39 mouse cellular contexts compared by ENCODE assay signal in genomic region chr3:107636236-107636635, GRCm38 (mm10). TPM values are rescaled to one million over a fixed set of nuclear protein-coding genes. Genes with fewer than 3 reads are reported as not detected.
"Had no signal": no experiment of that assay in that cellular context is flagged by ENCODE, and none has a peak within 500 bp of the region (broad histone marks: within the 10 kb centered on the region; RNA-seq: fewer than 3 reads in every experiment).

No protein-coding gene starts in this region.

- H3K4me1 ChIP-seq: embryonic facial prominence, embryonic 12.5 days; embryonic facial prominence, embryonic 13.5 days; embryonic facial prominence, embryonic 15.5 days had no signal

- H3K36me3 ChIP-seq: embryonic facial prominence, embryonic 10.5 days; embryonic facial prominence, embryonic 12.5 days; embryonic facial prominence, embryonic 13.5 days; embryonic facial prominence, embryonic 15.5 days; forebrain, embryonic 10.5 days; forebrain, embryonic 12.5 days; forebrain, embryonic 15.5 days had no signal

- H3K4me2 ChIP-seq: embryonic facial prominence, embryonic 12.5 days; embryonic facial prominence, embryonic 13.5 days; embryonic facial prominence, embryonic 15.5 days; forebrain, embryonic 12.5 days; forebrain, embryonic 13.5 days; forebrain, embryonic 15.5 days had no signal

- H3K9ac ChIP-seq: embryonic facial prominence, embryonic 12.5 days; embryonic facial prominence, embryonic 13.5 days; embryonic facial prominence, embryonic 15.5 days; forebrain, embryonic 12.5 days; forebrain, embryonic 13.5 days; forebrain, embryonic 15.5 days; forebrain, postnatal 0 days had no signal

- H3K27me3 ChIP-seq: embryonic facial prominence, embryonic 12.5 days; embryonic facial prominence, embryonic 13.5 days; embryonic facial prominence, embryonic 15.5 days; forebrain, embryonic 12.5 days; forebrain, embryonic 13.5 days; forebrain, embryonic 15.5 days had no signal

- H3K4me3 ChIP-seq: embryonic facial prominence, embryonic 10.5 days; embryonic facial prominence, embryonic 12.5 days; embryonic facial prominence, embryonic 13.5 days; embryonic facial prominence, embryonic 15.5 days; erythroblast, embryonic 14.5 days; forebrain, embryonic 10.5 days; forebrain, embryonic 12.5 days; forebrain, embryonic 13.5 days; forebrain, embryonic 15.5 days; gastrocnemius, adult 2 months had no signal

- H3K9me3 ChIP-seq: embryonic facial prominence, embryonic 10.5 days; embryonic facial prominence, embryonic 12.5 days; embryonic facial prominence, embryonic 13.5 days; embryonic facial prominence, embryonic 15.5 days; forebrain, embryonic 10.5 days; forebrain, embryonic 12.5 days; forebrain, embryonic 13.5 days; forebrain, embryonic 15.5 days had no signal

- H3K27ac ChIP-seq: embryonic facial prominence, embryonic 10.5 days; embryonic facial prominence, embryonic 12.5 days; embryonic facial prominence, embryonic 13.5 days; embryonic facial prominence, embryonic 15.5 days; forebrain, embryonic 10.5 days; forebrain, embryonic 12.5 days; forebrain, embryonic 13.5 days; forebrain, embryonic 15.5 days; gastrocnemius, adult 2 months had no signal

- DNase-seq: cerebellum, adult 18-20 months; cerebellum, adult 2 months; cerebellum, adult 8-10 months; cerebellum, adult 9-10 months; cerebellum, adult 9-11 months; cerebellum, postnatal 10 days; cerebellum, postnatal 14 days; cerebellum, postnatal 25 days; cerebellum, postnatal 36 days; embryo, embryonic 11 days; forebrain, postnatal 0 days; gastrocnemius, adult 2 months; gastrocnemius, postnatal 10 days; gastrocnemius, postnatal 14 days; gastrocnemius, postnatal 25 days; gastrocnemius, postnatal 36 days; heart, adult 18-20 months had no signal

- ATAC-seq: forebrain, embryonic 13.5 days; forebrain, embryonic 14.5 days; forebrain, embryonic 15.5 days; forebrain, embryonic 16.5 days; forebrain, postnatal 0 days had no signal

RNA-seq across cellular contexts. Expression of gene Gm10961, which starts 5.1 kb away (rescaled TPM):
- total RNA-seq: common myeloid progenitor, adult 5-6 weeks; forebrain, postnatal 0 days; gastrocnemius, adult 18-20 months; gastrocnemius, adult 2 months; gastrocnemius, adult 8-10 months; gastrocnemius, postnatal 10 days; gastrocnemius, postnatal 14 days; gastrocnemius, postnatal 25 days; gastrocnemius, postnatal 36 days; gastrocnemius, postnatal 4 days; granulocyte monocyte progenitor cell, adult 5-6 weeks; heart, adult 18-20 months had no signal
- polyA plus RNA-seq: cerebellum, adult 2 months; cortical plate, adult 2 months; embryonic facial prominence, embryonic 10.5 days; embryonic facial prominence, embryonic 11.5 days; embryonic facial prominence, embryonic 12.5 days; embryonic facial prominence, embryonic 13.5 days; embryonic facial prominence, embryonic 14.5 days; embryonic facial prominence, embryonic 15.5 days; erythroblast, embryonic 14.5 days; forebrain, embryonic 10.5 days; forebrain, embryonic 11.5 days; forebrain, embryonic 12.5 days; forebrain, embryonic 13.5 days; forebrain, embryonic 14.5 days; forebrain, embryonic 15.5 days; forebrain, embryonic 16.5 days; forebrain, postnatal 0 days; frontal cortex, adult 2 months; gonadal fat pad, adult 2 months had no signal

RNA-seq across cellular contexts. Expression of gene Alx3, which starts 41.4 kb away (rescaled TPM):
- total RNA-seq: common myeloid progenitor, adult 5-6 weeks; gastrocnemius, adult 18-20 months; gastrocnemius, adult 2 months; gastrocnemius, adult 8-10 months; gastrocnemius, postnatal 10 days; gastrocnemius, postnatal 14 days; gastrocnemius, postnatal 25 days; gastrocnemius, postnatal 36 days; gastrocnemius, postnatal 4 days; granulocyte monocyte progenitor cell, adult 5-6 weeks; heart, adult 18-20 months had no signal
- polyA plus RNA-seq: erythroblast, embryonic 14.5 days; gonadal fat pad, adult 2 months had no signal
